Mouse (Mus musculus) midbrain, embryonic 11.5 days (tissue): ENCODE measurements around the gene Ccn2. TPM values are rescaled to one million over a fixed set of nuclear protein-coding genes. Genes with fewer than 3 reads are reported as not detected.
"Not testable (repeated sequence)": the region's sequence is repeated elsewhere in the genome, so short reads cannot be mapped to it uniquely, and the experiment has no call there.

ENCODE experiments used
- ATAC-seq: fragments of 200-750 bp; cut with Nextera tagmentation; 2 replicates; pipeline ENCODE4 v1.8.0; 2017; ENCODE audit warnings: moderate TSS enrichment, moderate library complexity; ENCODE audit not compliant: low FRiP score
- DNase-seq: peaks from one replicate; pipeline ENCODE4 v3.0.0; 2015; ENCODE audit warnings: low spot score; ENCODE audit errors: missing footprints
- H3K27ac ChIP-seq: fragments of 300-500 bp; sonication (generic); 2 replicates; pipeline ENCODE4 v1.5.1; 2014; ENCODE audit warnings: low read depth, low read length
- H3K27me3 ChIP-seq: fragments of 300-500 bp; sonication (generic); 2 replicates; pipeline ENCODE4 v1.6.1; 2014; ENCODE audit warnings: mild to moderate bottlenecking, low read length, moderate library complexity, mixed read lengths; ENCODE audit not compliant: control insufficient read depth, insufficient read depth
- H3K36me3 ChIP-seq: fragments of 300-500 bp; sonication (generic); 2 replicates; pipeline ENCODE4 v1.6.1; 2014; ENCODE audit warnings: mild to moderate bottlenecking, low read length, moderate library complexity, mixed read lengths; ENCODE audit not compliant: control insufficient read depth, insufficient read depth
- H3K4me1 ChIP-seq: fragments of 300-500 bp; sonication (generic); 2 replicates; pipeline ENCODE4 v1.6.1; 2014; ENCODE audit warnings: low read length; ENCODE audit not compliant: control insufficient read depth, insufficient read depth
- H3K4me2 ChIP-seq: fragments of 300-500 bp; sonication (generic); 2 replicates; pipeline ENCODE4 v1.6.1; 2014; ENCODE audit warnings: mild to moderate bottlenecking, moderate library complexity
- H3K4me3 ChIP-seq: fragments of 300-500 bp; sonication (generic); 2 replicates; pipeline ENCODE4 v1.5.1; 2014; ENCODE audit warnings: low read depth, low read length
- H3K9ac ChIP-seq: fragments of 300-500 bp; sonication (generic); 2 replicates; pipeline ENCODE4 v1.6.1; 2014; ENCODE audit warnings: low read length
- H3K9me3 ChIP-seq: fragments of 300-500 bp; sonication (generic); 2 replicates; pipeline ENCODE4 v1.6.1; 2016; ENCODE audit warnings: low read length; ENCODE audit not compliant: control insufficient read depth
- WGBS: fragments of 180-500 bp; shearing (Covaris S2); extraction: QIAGEN DNeasy Blood & Tissue Kit; methylation state at CpG from one replicate; pipeline ENCODE4 v1.1.7; 2014; 5-methylcytosine and 5-hydroxymethylcytosine counted together
- polyA plus RNA-seq: library from polyadenylated mRNA; unstranded; fragments of >200 nt; fragmentation: Nextera tagmentation; extraction: Ambion mirVana; gene quantifications from 2 replicates; pipeline ENCODE4 v1.2.1, GENCODE M21; 2014

The Ccn2 gene
- polyA plus RNA-seq, 1 experiment from 2014 or later: 3.2 TPM

GRCm38 (mm10) chr10:24616572-24616971 lies 21.3 kb downstream of the Ccn2 start:
- not testable (repeated sequence) for H3K4me3 ChIP-seq, H3K9ac ChIP-seq, ATAC-seq, DNase-seq, H3K9me3 ChIP-seq, H3K27me3 ChIP-seq, H3K4me1 ChIP-seq, H3K36me3 ChIP-seq, H3K27ac ChIP-seq, H3K4me2 ChIP-seq
- WGBS: 86% methylated on average over 1 of the region's 1 CpGs

DNA sequence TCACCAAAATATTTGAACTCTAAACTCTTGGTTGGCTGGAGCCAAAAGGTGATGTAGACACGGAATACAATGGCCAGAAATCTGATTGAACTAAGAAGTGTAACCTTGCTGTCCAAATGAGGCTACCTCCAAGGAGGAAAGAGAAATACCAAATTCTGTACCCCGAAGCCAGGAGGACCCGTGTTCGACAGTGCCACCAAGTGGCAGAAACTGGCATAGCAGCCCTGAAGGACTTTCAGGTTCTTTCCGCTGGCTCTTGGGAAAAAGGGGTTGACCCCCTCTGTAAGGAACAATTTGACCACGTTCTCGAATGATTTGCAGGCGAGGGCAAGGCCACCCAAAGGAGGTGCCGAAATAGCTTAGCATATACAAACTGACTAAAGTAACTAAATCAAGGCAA lies 26.3 kb downstream of the Ccn2 start:
- Histone ChIP-seq H3K4me2 (no peak overlapping the region), H3K4me1 (no peaks in the 10 kb centered on the region), H3K4me3 (no peak overlapping the region), H3K27ac (no peak overlapping the region), H3K9me3 (no peaks in the 10 kb centered on the region), H3K9ac (no peak overlapping the region), H3K27me3 (no peaks in the 10 kb centered on the region), H3K36me3 (no peaks in the 10 kb centered on the region)
- DNase-seq (peak; percentile 95), ATAC-seq (no peak)
- 41% methylated on average over 9 of the region's 9 CpGs for WGBS

DNA sequence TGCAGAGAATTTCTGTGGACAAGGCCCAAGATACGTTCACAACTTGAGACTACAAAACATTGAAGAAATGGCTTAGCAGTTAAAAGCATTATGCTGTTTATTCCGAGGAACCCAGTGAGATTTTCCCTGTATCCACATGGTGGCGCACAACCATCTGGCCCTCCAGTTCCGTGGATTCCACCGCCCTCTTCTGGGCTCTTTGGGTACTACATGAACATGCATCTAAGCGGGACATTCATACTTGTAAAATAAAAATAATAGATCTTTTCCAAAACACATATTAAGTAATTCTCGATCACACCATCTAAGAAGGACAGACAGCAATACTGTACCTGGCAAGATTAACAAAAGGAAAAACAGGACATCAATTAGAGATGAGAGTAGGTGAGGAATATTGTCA lies 27.3 kb downstream of the Ccn2 start:
- Histone ChIP-seq H3K36me3 (no peaks in the 10 kb centered on the region), H3K27me3 (no peaks in the 10 kb centered on the region), H3K27ac (no peak overlapping the region), H3K9ac (no peak overlapping the region), H3K9me3 (no peaks in the 10 kb centered on the region), H3K4me3 (no peak overlapping the region), H3K4me1 (no peaks in the 10 kb centered on the region), H3K4me2 (no peak overlapping the region)
- WGBS: 26% methylated on average over 7 of the region's 7 CpGs
- DNase-seq (peak; percentile 94), ATAC-seq (no peak)

- H3K36me3 ChIP-seq: no peaks in the 10 kb centered on the region
- H3K4me2 ChIP-seq: peak overlapping the region; percentile 11; the same call in 1 of the 2 replicates
- H3K9ac ChIP-seq: no peak overlapping the region
- H3K4me1 ChIP-seq: no peaks in the 10 kb centered on the region
- peak; percentile 66 for ATAC-seq
- H3K27ac ChIP-seq: no peak overlapping the region
- 38% methylated on average over 24 of the region's 24 CpGs for WGBS
- no peaks in the 10 kb centered on the region for H3K27me3 ChIP-seq
- peak; percentile 100 for DNase-seq
- H3K9me3 ChIP-seq: no peaks in the 10 kb centered on the region
- no peak overlapping the region for H3K4me3 ChIP-seq
Measured at GRCm38 (mm10) chr10:24625060-24625701, 29.9 kb downstream of the Ccn2 start.

DNA sequence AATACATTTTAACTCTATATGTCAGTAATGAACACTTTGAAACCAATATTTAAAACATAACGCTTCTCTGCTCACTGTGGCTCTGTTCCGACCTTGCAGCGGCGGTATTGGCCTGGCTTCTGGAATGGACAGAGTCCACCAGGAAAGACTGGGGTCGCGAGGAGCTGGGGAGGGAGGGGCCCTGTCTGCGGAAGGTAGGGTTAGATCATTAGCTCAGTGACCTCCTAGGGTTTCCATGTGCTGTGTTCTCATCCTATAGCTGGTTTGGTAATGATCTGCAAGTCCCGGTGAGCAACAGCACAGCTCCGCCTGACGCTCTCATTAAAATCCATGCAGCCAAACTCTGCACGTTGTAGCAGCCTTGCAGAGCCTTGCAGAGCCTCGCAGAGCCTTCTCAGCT lies 32.0 kb downstream of the Ccn2 start:
- no peak for ATAC-seq
- no peaks in the 10 kb centered on the region for H3K4me1 ChIP-seq
- H3K27ac ChIP-seq: no peak overlapping the region
- no peak overlapping the region for H3K4me3 ChIP-seq
- no peak overlapping the region for H3K4me2 ChIP-seq
- H3K9ac ChIP-seq: no peak overlapping the region
- 79% methylated on average over 12 of the region's 12 CpGs for WGBS
- H3K9me3 ChIP-seq: no peaks in the 10 kb centered on the region
- H3K27me3 ChIP-seq: no peaks in the 10 kb centered on the region
- no peaks in the 10 kb centered on the region for H3K36me3 ChIP-seq
- no peak for DNase-seq

GRCm38 (mm10) chr10:24628466-24628865 lies 33.2 kb downstream of the Ccn2 start:
- no peak overlapping the region for H3K9ac ChIP-seq
- no peaks in the 10 kb centered on the region for H3K36me3 ChIP-seq
- DNase-seq (peak; percentile 56), ATAC-seq (no peak)
- H3K4me1 ChIP-seq: no peaks in the 10 kb centered on the region
- no peaks in the 10 kb centered on the region for H3K27me3 ChIP-seq
- H3K4me2 ChIP-seq: no peak overlapping the region
- no peaks in the 10 kb centered on the region for H3K9me3 ChIP-seq
- WGBS: 83% methylated on average over 9 of the region's 9 CpGs
- no peak overlapping the region for H3K27ac ChIP-seq
- no peak overlapping the region for H3K4me3 ChIP-seq

DNA sequence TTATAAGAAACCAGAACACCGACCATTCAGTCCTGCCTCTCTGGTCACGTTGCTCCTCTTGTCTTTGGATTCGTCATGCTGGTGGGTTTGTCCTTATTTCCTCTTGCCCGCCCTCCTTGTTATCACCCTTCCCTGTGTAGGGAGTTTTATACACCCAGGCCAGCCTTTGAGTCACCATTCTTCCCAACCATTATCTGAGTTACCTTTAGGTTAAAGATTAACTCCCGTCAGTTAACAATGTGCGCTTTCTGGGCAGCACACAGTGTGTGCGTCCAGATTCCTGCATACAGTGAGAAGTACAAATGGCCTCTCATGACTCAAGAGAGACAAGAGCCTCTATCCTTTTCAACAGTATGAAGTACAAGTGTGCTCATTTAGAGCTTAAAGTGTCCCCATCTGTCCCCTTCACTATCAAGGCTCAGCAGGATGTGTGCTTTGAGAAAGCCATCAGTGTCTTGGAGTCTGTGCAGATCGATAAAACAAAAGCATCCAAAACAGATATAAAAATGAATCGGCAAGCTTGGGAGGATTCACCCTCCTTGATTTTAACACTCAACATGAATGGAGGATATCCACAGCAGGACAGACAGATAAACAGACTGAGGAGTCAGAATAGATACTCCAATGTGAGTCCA lies 34.0 kb downstream of the Ccn2 start:
- H3K9ac ChIP-seq: no peak overlapping the region
- ATAC-seq (no peak), DNase-seq (peak; percentile 79)
- no peak overlapping the region for H3K4me3 ChIP-seq
- no peak overlapping the region for H3K4me2 ChIP-seq
- no peaks in the 10 kb centered on the region for H3K27me3 ChIP-seq
- no peaks in the 10 kb centered on the region for H3K36me3 ChIP-seq
- no peak overlapping the region for H3K27ac ChIP-seq
- no peaks in the 10 kb centered on the region for H3K9me3 ChIP-seq
- 83% methylated on average over 9 of the region's 9 CpGs for WGBS
- no peaks in the 10 kb centered on the region for H3K4me1 ChIP-seq

- peak; percentile 46; the same call in 1 of the 2 replicates for ATAC-seq
- no peaks in the 10 kb centered on the region for H3K4me1 ChIP-seq
- H3K4me2 ChIP-seq: peak overlapping the region; percentile 8; the same call in 1 of the 2 replicates
- H3K36me3 ChIP-seq: no peaks in the 10 kb centered on the region
- WGBS: 27% methylated on average over 18 of the region's 18 CpGs
- no peaks in the 10 kb centered on the region for H3K27me3 ChIP-seq
- H3K4me3 ChIP-seq: no peak overlapping the region
- H3K27ac ChIP-seq: no peak overlapping the region
- no peak overlapping the region for H3K9ac ChIP-seq
- DNase-seq: peak; percentile 99
- no peaks in the 10 kb centered on the region for H3K9me3 ChIP-seq
Measured at GRCm38 (mm10) chr10:24630469-24631081, 35.3 kb downstream of the Ccn2 start.

DNA sequence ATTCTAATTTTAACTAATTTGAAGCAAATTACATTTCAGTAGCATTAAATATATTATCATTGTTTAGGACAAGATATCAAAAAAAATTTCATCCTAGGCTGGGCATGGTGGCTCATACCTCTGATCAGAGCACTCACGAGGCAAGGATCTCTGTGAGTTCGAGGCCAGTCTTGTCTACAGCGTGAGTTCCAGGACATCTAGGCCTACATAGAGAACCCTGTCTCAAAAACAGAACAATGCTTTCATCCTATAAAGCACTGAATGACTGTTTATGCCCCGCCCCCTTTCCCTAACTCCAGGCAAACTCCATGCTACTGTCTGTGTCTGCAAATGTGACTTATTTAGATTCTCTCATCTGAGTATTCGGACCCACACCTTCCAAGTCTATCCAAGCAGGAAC lies 35.9 kb downstream of the Ccn2 start:
- Histone ChIP-seq H3K4me2 (no peak overlapping the region), H3K4me3 (no peak overlapping the region), H3K9me3 (no peaks in the 10 kb centered on the region), H3K9ac (no peak overlapping the region), H3K27me3 (no peaks in the 10 kb centered on the region), H3K27ac (no peak overlapping the region), H3K36me3 (no peaks in the 10 kb centered on the region), H3K4me1 (no peaks in the 10 kb centered on the region)
- DNase-seq: no peak
- 91% methylated on average over 5 of the region's 5 CpGs for WGBS
- peak; percentile 25; the same call in 1 of the 2 replicates for ATAC-seq
